Mouse (Mus musculus) E14TG2a.4 (cell line): Measurements from ENCODE around the gene Dab2ip.

ENCODE experiments used
- CTCF ChIP-seq: conservative IDR thresholded peaks from 2 replicates; pipeline ENCODE4 v1.5.1; 2014; ENCODE audit warnings: low read length
- NANOG ChIP-seq: IDR thresholded peaks from 2 replicates; pipeline ENCODE4 v1.6.1; 2014; ENCODE audit warnings: borderline replicate concordance, low read length, mixed read lengths

GRCm38 (mm10) chr2:35546462-35546861 lies 11.6 kb upstream of the Dab2ip start:
- TF ChIP-seq CTCF = no peak
- no peak for TF ChIP-seq NANOG
